Mouse (Mus musculus) spleen, adult 2 months (tissue): Measurements from ENCODE around the gene En2.

Experiments
- CTCF ChIP-seq: fragments of 200-500 bp; IDR thresholded peaks from 2 replicates; pipeline ENCODE4 v1.5.1; 2011; ENCODE audit warnings: mild to moderate bottlenecking, inconsistent platforms; ENCODE audit not compliant: insufficient read depth, insufficient read length, insufficient replicate concordance; ENCODE audit errors: extremely low read depth
- POLR2A ChIP-seq: fragments of 200-500 bp; IDR thresholded peaks from 2 replicates; pipeline ENCODE4 v1.6.1; 2011; ENCODE audit warnings: low read depth, low read length, inconsistent platforms

DNA sequence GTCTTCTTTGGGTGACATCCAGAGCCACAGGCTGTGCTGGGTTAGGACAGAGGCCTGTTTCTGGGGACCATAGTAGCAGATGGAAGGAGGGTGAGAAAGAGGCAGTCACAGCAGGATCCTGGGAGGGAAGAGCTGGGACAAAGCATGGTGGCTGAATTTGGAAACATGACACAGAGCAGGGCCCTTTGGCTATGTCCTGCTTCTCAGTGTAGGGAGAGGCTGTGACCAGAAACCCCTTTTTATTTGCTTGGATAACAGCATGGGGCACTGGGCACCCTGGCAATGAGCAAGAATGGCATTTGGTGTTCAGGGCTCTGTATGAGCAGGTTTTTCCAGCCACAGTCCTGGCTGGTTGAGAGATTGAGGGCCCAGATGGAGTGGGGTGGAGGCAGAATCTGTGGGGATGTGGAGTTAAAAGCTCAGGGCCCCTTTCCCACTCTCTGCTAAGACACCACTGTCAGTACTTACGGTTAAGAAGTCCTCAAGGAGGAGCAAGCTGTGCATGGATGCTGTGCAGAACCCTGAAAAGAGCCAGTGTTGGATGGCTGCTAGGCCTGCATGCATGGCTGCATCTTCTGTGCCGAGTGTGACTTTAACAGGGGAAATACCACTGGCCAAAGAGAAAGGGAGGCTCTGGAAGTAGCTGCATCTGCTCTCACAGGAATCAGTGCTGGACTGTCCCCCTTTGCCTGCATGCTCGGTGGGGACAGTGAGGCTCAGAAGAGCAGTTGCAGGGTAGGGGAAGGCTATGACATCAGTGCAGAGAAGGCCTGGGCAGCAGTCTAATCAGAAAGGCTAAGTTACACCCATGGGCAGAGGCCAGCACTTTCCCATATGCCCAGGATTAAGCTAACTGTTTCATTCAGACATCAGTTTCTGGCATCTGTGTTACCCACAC is 26.0 kb downstream of the En2 start:
- TF ChIP-seq POLR2A (no peak), CTCF (no peak)
